Mouse (Mus musculus): ENCODE results near the gene Dner.
A peak's percentile ranks its signal among the peaks of the same experiment; 100 is the strongest.

Gene Dner

GRCm38 (mm10) chr1:84536069-84536468, 160.0 kb downstream of the Dner start:
- no peak for DNase-seq (ENCODE audit: low read depth, low spot score)

DNA sequence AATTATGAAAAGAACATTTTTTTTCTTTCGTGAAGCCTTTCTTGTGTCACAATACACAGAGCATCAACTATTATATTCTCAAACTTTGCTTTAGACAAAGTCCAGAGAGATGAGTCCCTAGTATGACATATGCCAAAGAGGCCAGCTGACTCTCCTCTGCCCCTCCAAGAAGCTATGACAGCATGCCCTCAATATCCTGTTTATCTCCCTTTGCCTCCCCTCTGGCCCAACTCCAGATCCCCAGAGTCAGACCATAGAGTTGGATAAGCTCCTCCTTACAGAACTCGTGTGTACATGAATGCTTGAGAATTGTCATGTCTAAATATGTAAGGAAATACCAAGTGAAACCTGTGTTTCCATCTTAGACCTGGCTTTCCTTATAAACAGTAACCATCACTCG, 170.5 kb downstream of the Dner start:
- no peak for DNase-seq (ENCODE audit: low read depth, low spot score)

DNA sequence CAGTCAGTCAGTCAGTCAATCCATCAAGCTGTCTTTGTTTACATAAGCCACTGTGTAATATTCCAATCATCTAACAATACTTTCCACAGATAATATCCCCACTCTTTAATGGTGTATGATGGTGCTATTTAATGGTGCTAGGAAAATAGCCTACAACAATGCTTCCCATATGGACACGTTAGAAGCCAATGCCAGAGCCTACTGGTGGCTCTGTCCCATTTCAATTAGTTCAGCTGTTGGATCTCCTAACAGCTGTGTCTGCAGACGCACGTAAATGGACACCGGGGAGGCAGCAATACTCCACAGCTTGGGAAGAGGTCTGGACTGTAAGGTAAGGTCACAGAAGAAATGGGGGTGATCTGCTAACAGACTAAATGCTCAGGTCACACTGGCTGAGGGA, 171.6 kb downstream of the Dner start:
- DNase-seq (ENCODE audit: low read depth, low spot score), result no peak

- DNase-seq (ENCODE audit: low read depth, low spot score), result no peak
Measured at GRCm38 (mm10) chr1:84522963-84523280, 173.1 kb downstream of the Dner start.

DNA sequence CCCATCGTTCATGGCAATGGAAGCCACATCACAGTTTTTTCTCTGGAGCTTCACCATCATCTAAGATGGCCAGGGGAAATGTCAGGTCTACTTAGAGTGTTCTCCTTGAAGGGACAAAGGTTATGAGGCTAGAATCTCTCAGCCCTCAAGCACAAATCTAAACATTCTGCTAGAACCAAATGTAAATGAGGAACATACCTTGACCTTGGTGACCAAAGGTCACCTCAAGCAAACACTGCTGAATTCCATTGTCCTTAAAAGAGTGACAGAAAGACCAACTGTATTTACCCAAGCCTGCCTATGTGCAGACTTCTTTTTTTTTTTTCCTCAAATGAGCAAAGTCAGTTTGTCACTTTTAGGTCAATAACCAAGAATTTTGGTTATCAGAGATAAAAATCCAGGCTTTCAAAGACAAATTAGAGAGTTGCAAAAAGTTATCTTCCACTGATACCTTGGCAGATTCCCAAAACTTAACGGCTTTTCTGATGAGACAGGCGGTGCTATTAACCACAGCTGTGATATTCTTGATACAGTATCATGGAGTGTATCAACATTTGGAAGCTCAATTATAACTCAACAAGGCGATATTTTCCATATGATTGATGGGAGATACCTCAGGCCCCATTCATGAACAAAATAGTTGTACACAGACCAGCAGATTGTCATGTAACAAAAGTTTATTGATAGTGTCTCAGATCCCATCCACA, 173.6 kb downstream of the Dner start:
- no peak for DNase-seq (ENCODE audit: low read depth, low spot score)

- no peak for DNase-seq (ENCODE audit: low read depth, low spot score)
Measured at GRCm38 (mm10) chr1:84518347-84518746, 177.7 kb downstream of the Dner start.

DNA sequence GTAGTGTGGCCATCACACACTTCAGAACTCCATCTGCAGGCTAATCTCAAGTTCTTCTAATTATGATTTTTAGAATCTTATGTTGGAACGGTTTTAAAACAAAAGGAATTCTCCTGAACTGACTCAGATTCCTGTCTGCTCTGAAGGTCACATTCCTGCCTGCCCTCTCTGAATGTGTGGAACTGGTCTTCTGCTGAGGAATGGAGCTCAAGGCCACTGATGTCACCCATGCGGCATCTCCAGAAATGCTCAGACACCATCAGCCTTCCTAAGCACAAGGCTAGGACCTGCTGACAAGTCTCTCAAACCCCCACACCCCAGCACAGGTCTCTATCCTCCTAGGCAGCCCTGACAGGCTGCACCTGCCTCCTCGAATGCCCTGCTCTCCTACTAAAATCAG, 182.8 kb downstream of the Dner start:
- no peak for DNase-seq (ENCODE audit: low read depth, low spot score)

- no peak for DNase-seq (ENCODE audit: low read depth, low spot score)
Measured at GRCm38 (mm10) chr1:84508510-84508909, 187.5 kb downstream of the Dner start.

- no peak for DNase-seq (ENCODE audit: low read depth, low spot score)
Measured at GRCm38 (mm10) chr1:84507568-84507967, 188.5 kb downstream of the Dner start.

- DNase-seq (ENCODE audit: low read depth, low spot score), result no peak
Measured at GRCm38 (mm10) chr1:84506984-84507546, 189.0 kb downstream of the Dner start.

- no peak for DNase-seq (ENCODE audit: low read depth, low spot score)
Measured at GRCm38 (mm10) chr1:84500673-84501072, 195.3 kb downstream of the Dner start.

- no peak for DNase-seq (ENCODE audit: low read depth, low spot score)
Measured at GRCm38 (mm10) chr1:84491732-84492131, 204.3 kb downstream of the Dner start.

DNA sequence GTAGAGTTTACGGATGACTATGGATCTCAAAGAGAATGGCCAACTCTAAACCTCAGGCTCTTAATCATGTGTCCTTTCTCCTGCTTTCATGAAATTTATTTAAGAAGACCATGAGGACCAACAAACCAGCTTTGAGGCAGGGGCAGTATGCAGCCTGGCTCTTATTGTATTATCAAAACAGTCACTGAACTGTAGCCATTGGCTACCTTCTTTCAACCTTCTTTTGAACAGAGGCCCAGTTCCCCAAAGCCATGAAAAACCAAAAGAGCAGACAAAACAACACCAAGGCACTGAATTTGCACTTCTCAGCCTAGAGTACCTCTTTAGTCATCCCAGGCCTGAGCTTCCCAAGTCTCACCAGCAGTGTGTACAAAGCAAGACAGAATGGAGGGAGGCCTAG, 207.5 kb downstream of the Dner start:
- DNase-seq (ENCODE audit: low read depth, low spot score), result no peak

GRCm38 (mm10) chr1:84485066-84485465, 211.0 kb downstream of the Dner start:
- no peak for DNase-seq (ENCODE audit: low read depth, low spot score)

DNA sequence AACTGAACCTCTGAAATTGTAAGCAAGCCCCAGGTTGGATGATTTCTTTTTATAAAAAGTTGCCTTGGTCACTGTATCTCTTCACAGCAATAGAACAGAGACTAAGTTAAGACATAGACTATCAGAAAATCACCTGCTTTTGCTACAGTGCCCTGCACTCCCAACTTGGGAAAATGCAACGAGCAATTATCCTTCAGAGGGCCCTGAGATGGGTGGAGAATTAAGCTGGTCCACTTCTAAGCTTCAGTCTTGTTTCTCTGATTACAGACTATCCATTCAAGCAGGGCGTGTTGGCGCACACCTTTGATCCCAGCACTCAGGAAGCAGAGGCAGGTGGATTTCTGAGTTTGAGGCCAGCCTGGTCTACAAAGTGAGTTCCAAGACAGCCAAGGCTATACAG, 211.4 kb downstream of the Dner start:
- DNase-seq (ENCODE audit: low read depth, low spot score), result no peak

DNA sequence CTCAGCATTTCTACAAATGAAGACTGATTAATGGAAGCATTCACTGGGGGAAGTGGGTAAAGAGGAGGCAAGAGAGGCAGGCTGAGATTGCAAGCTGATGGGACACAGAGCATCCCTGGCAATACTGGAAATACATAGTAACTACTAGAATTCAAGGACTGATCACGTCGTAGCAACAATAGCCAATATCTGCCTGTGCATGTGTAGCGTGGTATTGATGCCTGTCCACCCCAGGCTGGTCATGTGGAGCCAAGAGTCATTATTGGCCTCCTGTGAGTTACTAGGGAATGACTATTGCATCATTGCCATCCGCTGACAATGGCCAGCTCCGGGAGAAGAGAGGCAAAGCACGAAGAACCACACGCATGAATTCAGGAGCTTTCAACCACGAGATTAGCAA, 216.0 kb downstream of the Dner start:
- DNase-seq (ENCODE audit: low read depth, low spot score), result no peak

DNA sequence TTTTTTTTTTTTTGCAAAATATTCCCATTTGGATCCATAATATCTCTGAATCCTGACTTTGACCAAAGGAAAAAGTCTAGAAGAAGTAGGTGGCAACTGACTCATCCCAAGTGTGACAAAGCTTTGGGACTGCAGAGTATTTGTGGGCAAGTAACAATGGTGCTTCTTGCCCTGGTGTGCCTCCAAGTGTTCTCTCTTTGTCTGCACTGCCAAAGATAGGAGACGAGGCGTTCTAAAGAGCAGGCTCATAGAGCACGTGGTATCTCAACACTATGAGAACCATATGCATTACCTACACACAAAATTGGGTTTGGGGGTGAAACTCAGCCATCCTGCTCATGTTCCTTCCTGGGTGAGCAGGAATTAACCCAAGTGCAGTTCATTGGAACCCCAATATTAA, 221.7 kb downstream of the Dner start:
- no peak for DNase-seq (ENCODE audit: low read depth, low spot score)

GRCm38 (mm10) chr1:84472260-84472659, 223.8 kb downstream of the Dner start:
- no peak for DNase-seq (ENCODE audit: low read depth, low spot score)

DNA sequence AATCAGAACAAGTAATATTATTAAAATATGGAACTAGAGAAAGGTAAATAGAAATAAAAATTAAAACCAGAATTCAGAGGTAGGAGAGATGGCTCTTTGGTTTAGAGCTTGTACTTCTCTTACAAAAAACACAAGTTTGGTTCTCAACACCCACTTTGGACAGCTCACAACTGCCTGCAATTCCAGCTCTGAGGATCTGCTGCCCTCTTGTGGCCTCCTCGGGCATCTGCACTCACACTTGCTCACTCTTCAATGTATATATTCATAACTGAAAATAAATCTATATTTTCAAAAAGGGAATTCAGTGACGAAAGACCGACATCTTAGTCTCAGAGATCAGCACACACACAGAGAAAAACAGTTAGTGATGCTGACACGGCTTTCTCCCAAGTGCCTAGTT, 225.7 kb downstream of the Dner start:
- no peak for DNase-seq (ENCODE audit: low read depth, low spot score)

DNA sequence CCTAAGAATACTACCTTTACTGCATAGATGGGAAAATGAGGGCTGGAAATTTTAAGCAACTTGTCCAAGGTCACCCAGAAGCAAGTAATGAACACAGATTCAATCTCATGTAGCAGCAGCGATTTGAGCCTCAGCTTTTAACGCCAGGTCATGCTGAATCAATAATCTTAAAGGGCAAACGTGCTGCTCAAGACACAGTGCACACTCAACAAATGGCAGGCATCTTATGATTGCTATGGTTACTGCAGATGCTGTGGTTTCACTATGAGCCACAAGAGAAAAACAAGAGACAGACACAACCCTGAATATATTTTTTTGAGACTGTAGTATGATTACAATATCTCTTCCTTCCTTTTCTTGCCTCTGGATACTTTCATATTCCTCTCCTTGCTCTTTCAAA, 228.4 kb downstream of the Dner start:
- no peak for DNase-seq (ENCODE audit: low read depth, low spot score)

DNA sequence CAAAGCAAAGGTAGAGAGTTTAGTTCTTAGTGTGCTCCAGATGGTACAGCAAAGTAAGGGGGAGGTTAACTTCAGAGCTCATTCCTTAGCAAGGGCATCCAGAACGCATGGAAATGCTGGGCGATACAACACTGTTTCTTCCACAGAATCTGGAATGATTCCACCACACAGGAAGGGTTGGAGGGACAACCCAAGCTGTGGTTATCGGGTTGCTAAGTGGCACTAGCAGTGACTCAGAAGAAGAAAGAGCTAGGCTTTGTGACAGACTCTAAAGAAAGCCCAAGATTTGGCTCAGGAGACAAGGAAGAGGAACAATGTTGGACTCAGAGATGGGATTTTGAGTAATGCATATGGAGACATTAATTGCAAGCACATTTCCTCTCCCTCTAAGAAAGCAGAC, 231.3 kb downstream of the Dner start:
- DNase-seq (ENCODE audit: low read depth, low spot score), result no peak

GRCm38 (mm10) chr1:84463976-84464662, 231.9 kb downstream of the Dner start:
- DNase-seq (ENCODE audit: low read depth, low spot score), result no peak

DNA sequence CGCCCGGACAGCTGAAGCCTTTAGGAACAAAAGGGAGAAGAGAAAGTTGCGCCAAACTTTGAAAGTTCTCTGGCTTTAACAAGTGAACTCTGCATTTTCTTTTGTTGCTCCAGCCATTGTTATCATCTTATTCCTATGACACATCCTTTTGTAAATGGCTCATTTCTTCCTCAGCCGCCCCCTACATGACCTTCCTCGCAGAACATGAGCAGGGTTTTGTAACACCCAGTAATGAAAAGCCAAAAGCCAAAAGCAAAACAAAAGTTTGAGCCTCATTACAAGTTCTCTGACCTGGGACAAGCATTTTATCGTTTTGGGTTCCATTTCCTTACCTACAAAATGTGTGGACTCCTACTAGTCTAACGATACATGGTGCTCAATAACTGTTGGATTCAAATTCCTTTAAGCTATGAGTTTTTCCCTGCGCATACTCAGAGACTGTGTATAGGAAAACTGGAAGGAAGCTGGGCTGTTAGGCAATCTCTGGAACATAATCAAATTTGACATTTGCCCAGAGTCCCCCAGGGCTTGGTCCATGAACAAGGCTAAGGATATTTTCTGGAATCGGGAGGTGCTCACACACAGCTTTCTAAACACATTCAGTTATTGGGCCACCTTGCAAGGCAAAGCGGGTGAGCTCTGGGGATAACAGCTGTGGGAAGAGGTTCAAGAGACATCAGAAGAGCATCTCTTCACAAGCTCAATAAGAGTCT, 246.3 kb downstream of the Dner start:
- peak; percentile 6 for DNase-seq (ENCODE audit: low read depth, low spot score)

Data from retina, adult 2 months (tissue).